Mouse (Mus musculus) thymus, postnatal 14 days (tissue): ENCODE data around the gene Csnk2a2.

Experiments used
- DNase-seq: peaks from one replicate; pipeline ENCODE4 v3.0.0; 2021

Csnk2a2 gene

GRCm38 (mm10) chr8:95470008-95470407 lies 19.8 kb downstream of the Csnk2a2 start:
- no peak for DNase-seq

DNA sequence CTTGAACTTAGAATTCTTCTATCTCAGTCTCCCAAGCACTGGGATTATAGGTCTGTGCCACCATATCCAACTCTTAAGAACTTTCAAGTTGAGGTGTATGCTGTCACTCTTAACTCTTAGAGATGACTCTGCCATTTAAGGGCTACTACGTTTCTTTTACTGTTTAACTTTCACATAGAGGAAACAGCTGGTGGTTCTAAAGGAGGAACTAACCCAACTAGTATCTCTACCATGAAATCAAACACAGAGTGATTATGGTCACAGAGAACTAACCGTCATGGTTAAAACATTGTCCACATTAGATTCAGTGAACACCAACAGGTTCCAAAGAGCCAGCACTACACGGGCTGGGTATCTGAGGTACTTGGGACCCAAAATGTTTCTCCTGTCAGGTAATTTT lies 20.8 kb downstream of the Csnk2a2 start:
- no peak for DNase-seq

GRCm38 (mm10) chr8:95466543-95466942 lies 23.3 kb downstream of the Csnk2a2 start:
- DNase-seq = no peak

GRCm38 (mm10) chr8:95452518-95452917 lies 37.3 kb downstream of the Csnk2a2 start:
- no peak for DNase-seq

DNA sequence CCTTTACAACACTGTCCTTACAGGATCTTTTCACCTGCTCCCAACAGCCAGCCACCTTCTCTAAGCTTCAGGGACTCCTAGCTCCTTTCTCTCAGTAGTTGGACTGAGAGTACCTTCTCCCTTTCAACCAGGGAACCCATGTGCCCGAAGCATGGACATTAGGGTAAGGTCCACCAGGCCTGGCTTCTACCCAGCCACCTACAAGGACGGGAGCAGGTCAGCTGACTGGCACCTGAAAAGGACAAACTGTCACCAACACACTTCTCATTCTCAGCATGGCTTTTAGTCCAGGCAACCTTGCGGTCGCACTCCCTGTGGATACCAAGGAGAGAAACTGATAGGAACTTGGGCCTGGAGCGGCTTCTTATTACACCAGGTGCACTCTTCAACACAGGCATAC lies 39.6 kb downstream of the Csnk2a2 start:
- DNase-seq = no peak

DNA sequence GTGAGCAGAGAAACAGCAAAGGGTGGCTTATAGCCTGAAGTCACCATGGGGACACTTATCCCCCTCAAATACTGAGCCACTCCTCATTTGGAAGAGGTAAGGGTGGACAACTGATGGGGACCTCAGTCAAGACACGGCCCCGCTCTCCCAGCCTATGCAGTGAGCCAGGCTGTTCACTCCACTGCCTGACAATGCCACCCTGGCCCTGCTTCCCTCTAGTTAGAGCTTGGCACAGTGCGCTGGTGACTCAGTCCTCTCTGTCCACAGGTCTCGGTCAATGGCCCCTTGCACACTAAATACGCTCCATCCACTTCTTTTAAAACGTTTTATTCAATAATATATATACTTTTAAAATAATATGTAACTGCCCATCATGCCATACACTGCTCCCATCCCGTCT lies 42.2 kb downstream of the Csnk2a2 start:
- no peak for DNase-seq

- no peak for DNase-seq
These were observed 44.8 kb downstream of the Csnk2a2 start for GRCm38 (mm10) chr8:95445042-95445441.

DNA sequence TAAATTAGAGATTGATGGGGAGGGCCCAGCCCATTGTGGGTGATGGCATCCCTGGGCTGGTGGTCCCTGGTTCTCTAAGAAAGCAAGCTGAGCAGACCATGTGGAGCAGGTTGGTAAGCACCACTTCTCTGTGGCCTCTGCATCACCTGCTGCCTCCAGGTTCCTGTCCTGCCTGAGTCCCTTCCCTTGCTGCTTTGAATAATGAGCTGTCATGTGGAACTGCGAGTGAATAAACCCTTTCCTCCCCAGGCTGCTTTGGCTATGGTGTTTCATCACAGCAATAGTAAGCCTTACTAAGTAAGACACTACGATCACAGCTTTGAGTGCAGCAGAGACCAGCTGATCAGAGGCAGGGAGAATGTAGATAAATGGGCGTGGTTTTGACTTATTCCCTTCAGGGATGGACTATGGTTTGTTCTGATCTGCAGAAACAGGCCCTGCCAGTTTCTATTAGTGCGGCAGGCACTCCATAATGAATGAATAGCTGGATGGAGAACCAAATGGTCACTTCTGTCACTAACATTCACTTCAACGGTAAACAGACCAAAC lies 48.3 kb downstream of the Csnk2a2 start:
- no peak for DNase-seq

GRCm38 (mm10) chr8:95440168-95440709 lies 49.6 kb downstream of the Csnk2a2 start:
- DNase-seq = no peak

GRCm38 (mm10) chr8:95439421-95439820 lies 50.4 kb downstream of the Csnk2a2 start:
- no peak for DNase-seq

DNA sequence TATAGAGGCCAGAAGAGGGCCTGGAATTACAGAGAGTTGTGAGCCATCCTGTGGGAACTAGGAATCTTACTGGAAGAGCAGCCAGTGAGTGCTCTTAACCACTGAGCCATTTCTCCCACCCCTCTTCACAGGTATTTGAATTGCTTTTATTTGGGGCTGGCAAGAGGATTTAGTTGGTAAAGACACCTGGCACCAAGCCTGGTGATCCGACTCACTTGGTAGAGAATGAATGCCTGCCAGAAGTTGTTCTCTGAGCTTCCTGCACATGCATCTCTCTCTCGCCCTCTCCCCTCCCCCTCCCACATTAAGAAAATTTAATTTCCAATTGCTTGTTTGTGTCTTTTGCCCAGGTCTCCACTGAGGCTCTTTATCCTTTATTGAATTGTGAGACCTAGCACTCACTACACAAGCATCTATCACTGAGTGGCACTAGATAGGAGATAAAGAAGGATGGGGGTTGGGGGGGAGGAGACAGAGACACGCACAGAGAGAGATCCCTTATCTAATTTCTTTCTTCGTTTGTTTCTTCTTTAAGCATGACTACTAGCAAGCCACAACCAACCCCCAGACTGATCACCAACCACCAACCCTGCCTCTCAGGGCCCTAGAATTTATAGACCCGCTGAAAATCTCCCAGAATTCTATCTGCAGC lies 52.4 kb downstream of the Csnk2a2 start:
- no peak for DNase-seq

DNA sequence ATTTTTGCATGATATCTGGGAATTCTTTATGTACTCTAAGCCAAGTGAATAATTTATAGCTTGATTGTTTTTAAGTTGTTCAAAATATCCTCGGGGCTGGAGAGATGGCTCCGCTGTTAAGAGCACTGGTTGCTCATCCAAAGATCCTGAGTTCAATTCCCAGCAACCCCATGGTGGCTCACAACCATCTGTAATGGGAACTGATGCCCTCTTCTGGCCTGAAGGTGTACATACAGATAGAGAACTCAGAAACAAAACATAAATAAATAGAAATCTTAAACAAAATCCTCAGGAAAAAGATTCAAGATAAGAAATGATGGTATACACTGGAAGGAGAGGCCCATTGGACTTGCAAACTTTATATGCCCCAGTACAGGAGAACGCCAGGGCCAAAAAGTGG lies 53.9 kb downstream of the Csnk2a2 start:
- DNase-seq = no peak

DNA sequence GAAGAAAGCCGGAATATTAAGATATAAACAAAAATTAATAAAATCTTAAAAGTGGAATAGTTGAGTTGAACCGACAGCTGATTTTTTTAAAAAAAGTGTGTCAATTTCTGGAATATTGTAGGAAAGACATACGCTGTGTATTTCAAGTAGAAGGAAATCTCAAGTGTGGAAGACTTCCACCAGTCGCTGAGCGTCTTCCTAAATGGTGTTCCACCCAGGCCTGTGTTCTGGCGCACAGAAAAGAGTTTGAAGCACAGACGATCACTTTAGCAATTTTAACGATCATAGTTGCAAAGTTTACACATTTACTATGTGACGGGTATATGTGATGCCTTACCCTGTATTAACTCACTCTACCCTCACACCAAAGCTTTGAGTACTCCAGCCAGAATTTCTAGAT lies 54.4 kb downstream of the Csnk2a2 start:
- DNase-seq = no peak

- DNase-seq = peak; percentile 100
These were observed 55.0 kb downstream of the Csnk2a2 start, which contains the start of gene Cfap20 for GRCm38 (mm10) chr8:95434686-95435439. TSS of gene Cfap20 (minus strand) at chr8:95434869.

GRCm38 (mm10) chr8:95434233-95434632 lies 55.6 kb downstream of the Csnk2a2 start:
- DNase-seq = no peak

GRCm38 (mm10) chr8:95433124-95433523 lies 56.7 kb downstream of the Csnk2a2 start:
- no peak for DNase-seq

DNA sequence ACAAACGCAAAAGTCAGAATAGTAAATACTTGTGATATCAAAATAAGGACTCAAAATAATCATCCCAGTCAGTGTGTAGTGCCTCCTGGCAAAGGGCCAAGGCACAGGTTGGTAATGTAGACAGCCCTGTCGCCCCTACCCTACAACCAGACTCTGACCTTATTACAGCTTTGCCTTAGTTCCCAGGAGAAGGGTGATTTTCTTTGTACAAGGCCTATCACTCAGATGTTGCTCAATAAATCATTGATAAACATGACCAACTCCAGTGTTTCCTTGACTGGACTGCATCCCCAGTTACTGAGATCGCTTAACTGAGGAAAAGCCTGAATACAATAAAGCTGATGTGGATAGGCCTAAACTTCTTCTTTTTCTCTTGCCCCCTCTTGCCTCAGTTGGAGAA lies 57.4 kb downstream of the Csnk2a2 start:
- DNase-seq = no peak

DNA sequence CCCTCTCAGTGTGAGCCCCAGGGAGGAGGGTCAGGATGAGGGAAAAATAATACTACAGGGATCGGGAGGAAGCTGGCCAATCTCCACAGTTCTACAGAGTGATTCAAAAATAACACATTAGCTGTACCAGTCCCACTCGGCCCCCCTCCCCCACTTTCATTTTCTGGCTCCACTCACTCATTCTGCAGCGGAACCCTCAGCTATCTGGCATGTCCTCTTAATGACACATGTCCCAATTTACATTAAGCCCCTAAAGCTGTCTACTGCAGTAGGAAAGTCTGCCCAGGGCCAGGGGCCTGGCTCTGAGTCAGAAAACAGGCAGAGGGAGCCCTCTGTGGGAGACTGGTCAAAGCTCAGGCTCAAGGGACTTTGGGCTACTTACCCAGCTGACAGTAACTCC lies 59.9 kb downstream of the Csnk2a2 start:
- no peak for DNase-seq

- peak; percentile 78 for DNase-seq
These were observed 62.0 kb downstream of the Csnk2a2 start for GRCm38 (mm10) chr8:95427594-95428535.

- no peak for DNase-seq
These were observed 63.0 kb downstream of the Csnk2a2 start for GRCm38 (mm10) chr8:95426781-95427281.

- no peak for DNase-seq
These were observed 65.2 kb downstream of the Csnk2a2 start for GRCm38 (mm10) chr8:95424682-95425081.

GRCm38 (mm10) chr8:95422193-95422810 lies 67.5 kb downstream of the Csnk2a2 start:
- no peak for DNase-seq
